Mouse (Mus musculus) cortical plate, adult 2 months (tissue): ENCODE data around the gene Hal.

Experiments used
- CTCF ChIP-seq: fragments of 200-500 bp; IDR thresholded peaks from 2 replicates; pipeline ENCODE4 v1.5.1; 2011; ENCODE audit warnings: mild to moderate bottlenecking, control low read depth, low read length; ENCODE audit not compliant: insufficient read depth; ENCODE audit errors: extremely low read depth
- POLR2A ChIP-seq: fragments of 200-500 bp; IDR thresholded peaks from 2 replicates; pipeline ENCODE4 v1.6.1; 2011; ENCODE audit warnings: mild to moderate bottlenecking, low read length, control low read depth; ENCODE audit not compliant: insufficient read depth; ENCODE audit errors: extremely low read depth

- TF ChIP-seq CTCF (no peak), POLR2A (no peak)
Measured at GRCm38 (mm10) chr10:93463611-93464010, 25.0 kb upstream of the Hal start.
